Mouse (Mus musculus) skeletal muscle tissue, adult 2 months (tissue): ENCODE data around the gene Adnp.
"Not testable (repeated sequence)": the region's sequence is repeated elsewhere in the genome, so short reads cannot be mapped to it uniquely, and the experiment has no call there.

Experiments used
- DNase-seq: peaks from one replicate; pipeline ENCODE4 v3.0.0-alpha.2; 2012; ENCODE audit warnings: low read depth, low spot score

Gene Adnp

GRCm38 (mm10) chr2:168205681-168206631 is 956 bp downstream of the Adnp start:
- no peak for DNase-seq

- peak; percentile 69 for DNase-seq
Measured at GRCm38 (mm10) chr2:168205265-168205664, 1.6 kb downstream of the Adnp start.

GRCm38 (mm10) chr2:168204476-168204999 is 2.4 kb downstream of the Adnp start:
- DNase-seq, result no peak

GRCm38 (mm10) chr2:168200014-168200691 is 6.8 kb downstream of the Adnp start:
- no peak for DNase-seq

DNA sequence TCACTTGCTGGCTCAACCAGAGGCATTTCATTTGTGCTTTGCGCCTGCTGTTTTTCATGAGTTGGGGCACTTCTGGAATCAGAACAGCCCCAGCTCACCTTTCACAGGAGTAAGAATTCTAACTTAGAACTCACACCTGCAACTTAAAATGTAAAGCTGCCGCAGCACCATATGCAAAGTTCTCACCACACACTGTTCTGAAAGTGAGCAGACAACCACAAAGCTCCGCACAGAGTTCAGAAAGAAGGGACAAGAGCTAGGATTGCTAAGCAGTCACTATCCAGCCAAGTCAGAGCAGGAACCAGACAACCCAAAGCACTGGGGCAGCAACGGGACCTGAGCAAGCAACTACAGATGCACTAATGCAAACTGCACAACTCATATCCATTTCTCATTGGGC is 7.4 kb downstream of the Adnp start:
- no peak for DNase-seq

DNA sequence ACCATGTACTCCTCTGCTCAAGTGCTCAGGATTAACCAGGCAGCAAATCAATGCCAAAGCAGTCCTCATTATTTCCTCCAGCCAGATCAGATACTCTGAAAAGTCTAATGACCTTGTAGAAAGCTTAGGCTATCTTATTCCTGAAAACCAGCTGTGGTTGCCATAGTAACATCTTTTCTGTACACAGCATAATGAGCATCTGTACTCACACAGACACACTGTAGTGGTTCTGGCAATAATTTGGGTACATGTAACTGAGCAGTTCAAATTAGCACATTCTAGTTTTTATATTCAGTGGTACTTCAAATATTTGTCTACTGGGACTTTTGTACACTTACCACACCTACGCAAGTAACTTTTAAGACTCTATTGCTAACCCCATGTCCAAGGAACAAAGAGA is 8.5 kb downstream of the Adnp start:
- no peak for DNase-seq

GRCm38 (mm10) chr2:168195721-168196120 is 11.2 kb downstream of the Adnp start:
- DNase-seq, result no peak

GRCm38 (mm10) chr2:168193685-168194084 is 13.2 kb downstream of the Adnp start:
- no peak for DNase-seq

- no peak for DNase-seq
Measured at GRCm38 (mm10) chr2:168191856-168192255, 15.1 kb downstream of the Adnp start.

DNA sequence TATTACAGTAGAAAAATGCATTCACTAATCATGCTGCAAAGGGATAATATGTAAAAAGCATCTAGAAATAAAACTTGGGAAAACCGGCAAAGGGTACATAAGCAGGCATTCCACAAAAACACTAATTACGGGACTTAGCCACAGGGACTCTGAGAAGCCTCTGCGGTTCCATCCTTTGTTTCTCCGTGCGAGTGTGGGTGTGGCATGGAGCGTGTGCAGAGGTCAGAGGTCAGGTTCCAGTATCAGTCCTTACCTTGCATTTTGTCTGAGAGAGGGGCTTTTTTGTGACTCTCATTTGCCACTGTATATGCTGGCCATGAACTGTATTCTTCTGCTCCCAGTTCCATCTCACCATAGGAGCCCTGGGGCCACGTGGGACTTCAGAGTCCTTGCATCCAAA is 31.0 kb downstream of the Adnp start:
- DNase-seq, result no peak

DNA sequence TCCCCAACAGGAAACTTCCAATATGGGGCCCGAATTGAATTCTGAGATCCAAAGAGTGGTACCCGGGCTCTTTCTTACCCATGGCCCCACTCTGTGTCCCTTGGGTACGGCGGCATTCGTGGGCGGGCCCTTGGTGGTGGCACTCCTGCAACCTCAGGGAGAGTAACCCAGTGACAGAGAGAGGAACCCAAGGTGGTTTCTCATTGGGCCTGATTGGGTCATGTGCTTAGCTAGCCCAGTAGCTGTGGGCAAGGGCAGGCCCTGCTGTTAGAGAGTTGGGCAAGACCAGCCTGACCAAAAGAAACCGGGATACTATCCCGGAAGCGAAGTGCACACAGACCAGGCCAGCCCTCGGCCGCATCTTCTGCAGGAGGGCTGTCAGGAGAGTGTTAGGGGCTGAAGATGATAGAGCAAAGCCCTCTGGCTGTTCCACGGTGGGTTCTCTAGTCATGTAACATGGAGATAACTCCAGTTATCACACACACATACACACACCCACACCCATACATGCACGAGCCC is 36.7 kb downstream of the Adnp start:
- peak; percentile 73 for DNase-seq

- DNase-seq, result no peak
Measured at GRCm38 (mm10) chr2:168169800-168170113, 37.2 kb downstream of the Adnp start.

DNA sequence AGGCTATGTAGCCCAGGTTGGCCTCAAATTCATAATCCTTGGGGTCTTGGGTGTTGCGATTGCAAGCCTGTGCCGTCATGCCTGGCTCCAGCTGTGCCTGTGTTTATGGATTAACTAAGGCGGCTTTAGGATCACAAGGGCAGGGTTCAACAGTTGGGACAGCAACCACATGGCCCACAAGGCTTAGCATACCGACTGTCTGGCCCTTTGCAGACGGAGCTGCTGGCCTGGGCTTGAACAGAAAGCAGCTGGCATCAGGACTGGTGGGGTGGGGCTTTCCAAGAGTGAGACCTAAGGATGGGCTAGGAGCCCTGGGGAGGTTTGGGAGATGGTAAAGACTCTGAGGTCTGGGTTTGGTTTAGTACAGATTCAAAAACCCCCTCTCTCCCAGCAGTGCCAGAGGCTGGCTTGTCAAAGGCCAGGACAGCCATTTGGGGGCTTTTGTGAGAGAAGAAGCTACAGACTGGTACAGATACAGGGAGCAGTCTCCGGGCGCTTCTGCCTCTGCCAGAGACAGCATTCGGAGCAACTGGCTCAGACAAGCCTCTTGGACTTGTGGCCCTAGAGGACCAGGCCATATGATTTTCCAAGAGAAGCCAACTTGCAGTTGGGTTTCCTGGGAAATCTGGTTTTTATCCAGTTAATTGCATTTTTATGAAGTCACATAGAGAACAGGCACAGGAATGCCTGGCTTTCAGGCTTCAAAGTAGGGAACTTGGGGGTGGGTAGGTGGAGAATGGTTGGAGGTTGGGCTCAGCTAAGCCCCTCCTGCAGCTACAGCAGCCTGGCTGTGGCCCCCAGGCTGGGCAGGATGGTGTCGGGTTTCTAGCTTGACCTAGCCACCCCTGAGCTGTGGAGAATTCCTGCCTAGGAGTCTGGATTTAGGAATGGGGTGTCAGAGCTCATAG is 37.8 kb downstream of the Adnp start:
- no peak for DNase-seq

DNA sequence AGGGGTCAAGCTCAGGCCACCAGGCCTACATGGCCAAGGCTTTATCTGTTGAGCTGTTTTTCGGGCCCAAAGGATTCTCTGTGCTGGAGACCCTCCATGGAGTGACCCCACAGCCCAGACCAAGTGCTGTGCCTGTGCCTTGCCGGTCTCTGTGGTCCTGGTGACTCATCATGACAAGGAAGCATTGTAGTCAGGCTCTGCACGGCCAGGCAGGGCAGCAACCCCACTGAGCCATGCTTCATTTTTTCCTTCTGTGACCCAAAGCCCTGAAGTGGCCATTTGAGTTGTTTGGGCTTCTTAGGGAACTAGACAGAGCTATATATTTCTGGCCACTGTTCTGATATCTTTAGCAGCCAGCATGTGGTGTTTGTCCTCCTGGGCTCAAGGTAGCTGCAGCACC is 39.1 kb downstream of the Adnp start:
- no peak for DNase-seq

- DNase-seq, result no peak
Measured at GRCm38 (mm10) chr2:168166750-168167460, 40.0 kb downstream of the Adnp start.

GRCm38 (mm10) chr2:168161978-168162377 is 44.9 kb downstream of the Adnp start:
- DNase-seq, result no peak

DNA sequence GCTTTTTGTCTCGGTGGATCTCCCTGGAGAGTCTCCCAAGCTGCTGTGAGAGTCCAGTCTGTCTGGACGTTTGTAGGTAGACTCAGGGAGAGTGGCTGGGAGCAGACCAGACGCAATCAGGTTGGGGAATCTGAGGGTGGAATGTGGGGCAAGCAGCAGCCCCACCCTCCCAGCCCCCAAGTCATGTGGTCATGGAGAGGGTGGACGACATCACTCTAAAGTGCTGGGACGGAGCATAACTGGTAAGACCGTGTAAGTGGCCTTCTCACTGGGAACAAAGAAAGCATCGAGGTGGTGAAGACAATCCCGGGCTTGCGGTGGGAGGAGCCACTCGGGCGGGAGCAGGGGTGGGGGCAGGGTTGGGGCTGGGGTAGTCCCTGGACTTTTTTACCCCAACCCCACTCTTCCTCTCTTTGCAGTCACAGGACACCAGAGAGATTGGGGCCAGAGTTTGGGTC is 45.4 kb downstream of the Adnp start:
- DNase-seq, result no peak

DNA sequence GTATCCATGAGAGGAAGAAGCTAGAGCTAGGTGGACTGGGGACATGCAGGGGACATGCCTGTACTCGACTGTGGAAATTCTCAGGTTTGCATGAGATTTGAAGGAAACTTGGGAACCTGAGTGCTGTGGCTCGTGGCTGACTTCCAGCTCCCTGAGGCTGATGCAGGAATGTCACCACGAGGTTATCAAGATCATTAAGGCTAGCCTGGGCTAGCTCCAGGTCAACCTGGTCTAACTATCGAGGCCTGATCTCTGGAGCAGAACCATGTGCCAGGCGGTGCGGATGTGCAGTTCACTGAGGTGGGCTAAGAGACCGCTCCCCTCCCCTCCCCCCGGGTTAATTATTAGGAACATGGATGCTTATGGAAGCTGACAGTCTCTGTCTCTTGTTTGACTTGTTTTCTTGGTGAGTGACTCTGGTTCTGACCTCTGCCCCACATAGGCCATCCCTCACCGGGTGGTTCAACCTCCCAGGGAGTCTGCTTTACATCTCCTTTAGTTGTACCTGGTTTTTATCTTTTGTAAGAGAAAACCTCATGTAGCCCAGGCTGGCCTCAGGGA is 46.5 kb downstream of the Adnp start:
- DNase-seq, result no peak

GRCm38 (mm10) chr2:168158911-168159711 is 47.8 kb downstream of the Adnp start:
- DNase-seq, result no peak

- DNase-seq, result not testable (repeated sequence)
Measured at GRCm38 (mm10) chr2:168157974-168158373, 48.9 kb downstream of the Adnp start.
